Mouse (Mus musculus) stomach, embryonic 16.5 days (tissue): ENCODE measurements around the gene Smarcad1. TPM values are rescaled to one million over a fixed set of nuclear protein-coding genes. Genes with fewer than 3 reads are reported as not detected.
"Not testable (repeated sequence)": the region's sequence is repeated elsewhere in the genome, so short reads cannot be mapped to it uniquely, and the experiment has no call there.

Experiments
- ATAC-seq: fragments of 200-750 bp; cut with Nextera tagmentation; 2 replicates; pipeline ENCODE4 v1.8.0; 2017; ENCODE audit warnings: moderate number of reproducible peaks, moderate TSS enrichment; ENCODE audit not compliant: insufficient read depth, low FRiP score
- H3K27ac ChIP-seq: fragments of 300-500 bp; sonication (generic); 2 replicates; pipeline ENCODE4 v1.5.1; 2014; ENCODE audit warnings: low read length
- H3K27me3 ChIP-seq: fragments of 300-500 bp; sonication (generic); 2 replicates; pipeline ENCODE4 v1.6.1; 2014; ENCODE audit warnings: low read length, control low read depth, mixed read lengths; ENCODE audit not compliant: control insufficient read depth, insufficient read depth
- H3K36me3 ChIP-seq: fragments of 300-500 bp; sonication (generic); 2 replicates; pipeline ENCODE4 v1.6.1; 2014; ENCODE audit warnings: low read length; ENCODE audit not compliant: control insufficient read depth, insufficient read depth
- H3K4me1 ChIP-seq: fragments of 300-500 bp; sonication (generic); 2 replicates; pipeline ENCODE4 v1.6.1; 2014; ENCODE audit warnings: low read length, control low read depth, mixed read lengths; ENCODE audit not compliant: control insufficient read depth, insufficient read depth
- H3K4me2 ChIP-seq: fragments of 300-500 bp; sonication (generic); 2 replicates; pipeline ENCODE4 v1.6.1; 2014; ENCODE audit warnings: low read depth, low read length, mixed read lengths
- H3K4me3 ChIP-seq: fragments of 300-500 bp; sonication (generic); replicated peaks from 2 replicates; pipeline ENCODE4 v1.5.1; 2014; ENCODE audit warnings: mild to moderate bottlenecking, low read length
- H3K9ac ChIP-seq: fragments of 300-500 bp; sonication (generic); 2 replicates; pipeline ENCODE4 v1.6.1; 2014; ENCODE audit warnings: low read length
- H3K9me3 ChIP-seq: fragments of 300-500 bp; sonication (generic); replicated peaks from 2 replicates; pipeline ENCODE4 v1.6.1; 2016; ENCODE audit warnings: low read length, control low read depth; ENCODE audit not compliant: control insufficient read depth
- WGBS: fragments of 180-500 bp; shearing (Covaris S2); extraction: QIAGEN DNeasy Blood & Tissue Kit; methylation state at CpG from one replicate; pipeline ENCODE4 v1.1.7; 2014; 5-methylcytosine and 5-hydroxymethylcytosine counted together
- polyA plus RNA-seq: library from polyadenylated mRNA; unstranded; fragments of >200 nt; fragmentation: Nextera tagmentation; extraction: Ambion mirVana; gene quantifications from 2 replicates; pipeline ENCODE4 v1.2.1, GENCODE M21; 2015

Gene Smarcad1
- polyA plus RNA-seq, 1 experiment from 2014 or later, result 44.6 TPM

DNA sequence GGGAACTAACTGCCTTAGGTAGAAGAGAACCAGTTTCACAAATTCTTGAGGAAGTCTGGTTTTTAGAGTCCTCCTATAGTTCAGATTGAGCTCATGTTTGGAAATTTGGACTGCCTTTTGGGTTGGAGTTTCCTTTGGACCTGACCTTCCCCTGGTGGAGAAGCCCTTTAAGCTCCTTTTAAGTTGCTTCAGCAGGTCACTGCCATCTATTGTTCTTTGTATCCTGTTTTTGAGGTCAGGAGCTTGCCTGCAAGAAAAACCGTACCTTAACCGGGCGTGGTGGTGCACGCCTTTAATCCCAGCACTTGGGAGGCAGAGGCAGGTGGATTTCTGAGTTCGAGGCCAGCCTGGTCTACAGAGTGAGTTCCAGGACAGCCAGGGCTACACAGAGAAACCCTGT is 23.4 kb upstream of the Smarcad1 start:
- not testable (repeated sequence) for H3K27me3 ChIP-seq, H3K9ac ChIP-seq, H3K27ac ChIP-seq, H3K36me3 ChIP-seq, H3K4me1 ChIP-seq, H3K9me3 ChIP-seq, ATAC-seq, H3K4me2 ChIP-seq, H3K4me3 ChIP-seq
- WGBS, result 85% methylated on average over 4 of the region's 5 CpGs

DNA sequence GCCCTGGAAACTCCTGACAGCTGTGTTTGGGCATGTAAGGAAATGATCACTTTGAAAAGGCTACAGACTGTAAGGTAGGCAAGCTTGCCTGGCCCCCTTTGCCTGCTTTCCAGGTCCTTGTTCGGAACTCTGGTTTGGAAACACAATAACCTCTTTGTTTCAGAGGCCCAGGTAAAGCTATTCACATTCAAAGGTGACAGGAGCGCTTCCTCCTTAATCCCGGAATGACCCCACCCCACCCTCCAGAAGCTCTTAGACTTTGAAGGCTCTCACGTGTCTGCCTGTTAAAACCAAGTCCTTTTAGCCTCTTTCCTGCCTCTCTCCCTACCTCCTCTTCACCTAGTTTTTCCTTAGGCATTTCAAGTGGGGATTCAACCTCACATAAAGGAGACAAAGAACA is 20.5 kb upstream of the Smarcad1 start:
- WGBS, result 20% methylated on average over 4 of the region's 4 CpGs
- ATAC-seq, result no peak
- Histone ChIP-seq H3K27ac (no peak overlapping the region), H3K4me3 (no peak overlapping the region), H3K27me3 (no peaks in the 10 kb centered on the region), H3K4me2 (no peak overlapping the region), H3K36me3 (no peaks in the 10 kb centered on the region), H3K9ac (no peak overlapping the region), H3K9me3 (no peaks in the 10 kb centered on the region), H3K4me1 (no peaks in the 10 kb centered on the region)

DNA sequence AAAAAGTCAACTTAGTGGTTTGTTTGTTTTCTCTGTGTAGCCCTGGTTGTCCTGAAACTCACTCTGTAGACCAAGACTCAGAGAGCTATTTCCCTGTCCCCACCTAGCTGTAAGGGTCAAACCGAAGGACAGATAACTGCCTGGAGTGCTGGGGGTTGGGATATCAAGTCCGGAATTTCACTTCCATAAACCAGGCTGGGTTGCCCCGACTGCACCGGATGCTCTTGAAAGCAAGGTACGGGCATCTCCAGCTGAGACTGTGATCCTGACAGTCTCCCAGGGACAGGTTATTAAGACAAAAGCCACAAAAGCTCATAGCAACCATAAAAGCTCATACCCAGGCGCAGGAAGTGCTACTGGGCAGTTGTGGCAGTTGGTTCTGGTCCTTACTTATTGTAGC is 19.3 kb upstream of the Smarcad1 start:
- no peaks in the 10 kb centered on the region for H3K9me3 ChIP-seq
- no peaks in the 10 kb centered on the region for H3K36me3 ChIP-seq
- no peak overlapping the region for H3K9ac ChIP-seq
- H3K4me2 ChIP-seq, result no peak overlapping the region
- ATAC-seq, result no peak
- H3K27ac ChIP-seq, result no peak overlapping the region
- 76% methylated on average over 6 of the region's 6 CpGs for WGBS
- H3K4me3 ChIP-seq, result no peak overlapping the region
- H3K4me1 ChIP-seq, result no peaks in the 10 kb centered on the region
- no peaks in the 10 kb centered on the region for H3K27me3 ChIP-seq

DNA sequence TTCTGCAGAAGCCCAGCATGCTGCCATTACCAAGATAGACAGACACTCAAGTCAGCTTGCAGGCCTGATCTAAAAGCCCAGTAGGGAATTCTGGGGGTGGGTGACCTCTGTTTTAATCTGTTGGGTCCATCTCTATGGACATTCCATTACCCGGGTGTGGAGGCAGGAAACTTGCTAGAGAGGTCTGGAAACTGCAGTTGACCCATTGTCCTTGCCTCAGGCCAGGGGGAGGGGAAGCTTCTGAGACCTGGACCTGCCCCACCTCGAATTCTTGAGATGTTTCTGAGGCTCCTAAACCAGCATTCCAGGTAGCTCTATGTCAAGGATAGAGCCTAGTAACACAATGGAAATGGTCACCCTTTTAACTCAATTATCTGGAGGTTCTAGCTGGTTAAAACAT is 17.7 kb upstream of the Smarcad1 start:
- no peak for ATAC-seq
- H3K9me3 ChIP-seq, result no peaks in the 10 kb centered on the region
- no peaks in the 10 kb centered on the region for H3K27me3 ChIP-seq
- H3K4me3 ChIP-seq, result no peak overlapping the region
- 41% methylated on average over 2 of the region's 2 CpGs for WGBS
- no peak overlapping the region for H3K4me2 ChIP-seq
- H3K36me3 ChIP-seq, result no peaks in the 10 kb centered on the region
- H3K4me1 ChIP-seq, result no peaks in the 10 kb centered on the region
- no peak overlapping the region for H3K27ac ChIP-seq
- no peak overlapping the region for H3K9ac ChIP-seq

DNA sequence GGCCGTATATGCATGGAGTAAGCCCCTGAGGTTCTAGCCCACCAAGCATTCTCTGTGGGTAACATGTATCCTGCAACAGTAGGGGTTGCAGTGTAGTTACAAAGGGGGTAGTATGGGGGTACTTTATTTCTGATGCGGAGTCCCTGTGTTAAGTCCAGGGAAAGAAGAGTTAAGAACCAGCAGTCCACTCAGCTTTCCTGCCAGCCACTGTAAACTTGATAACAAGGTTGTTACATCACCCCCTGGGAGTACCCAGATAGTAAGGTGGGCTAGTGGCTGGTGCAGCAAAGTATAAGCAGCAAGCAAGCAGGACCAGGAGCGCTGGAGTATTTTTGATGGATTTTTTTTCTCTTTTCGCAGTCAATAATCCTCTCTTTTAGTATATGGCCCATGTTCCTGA is 17.3 kb upstream of the Smarcad1 start:
- Histone ChIP-seq H3K4me1 (no peaks in the 10 kb centered on the region), H3K27ac (no peak overlapping the region), H3K36me3 (no peaks in the 10 kb centered on the region), H3K9ac (no peak overlapping the region), H3K4me2 (no peak overlapping the region), H3K4me3 (no peak overlapping the region), H3K9me3 (no peaks in the 10 kb centered on the region), H3K27me3 (no peaks in the 10 kb centered on the region)
- no peak for ATAC-seq
- 98% methylated on average over 4 of the region's 4 CpGs for WGBS

DNA sequence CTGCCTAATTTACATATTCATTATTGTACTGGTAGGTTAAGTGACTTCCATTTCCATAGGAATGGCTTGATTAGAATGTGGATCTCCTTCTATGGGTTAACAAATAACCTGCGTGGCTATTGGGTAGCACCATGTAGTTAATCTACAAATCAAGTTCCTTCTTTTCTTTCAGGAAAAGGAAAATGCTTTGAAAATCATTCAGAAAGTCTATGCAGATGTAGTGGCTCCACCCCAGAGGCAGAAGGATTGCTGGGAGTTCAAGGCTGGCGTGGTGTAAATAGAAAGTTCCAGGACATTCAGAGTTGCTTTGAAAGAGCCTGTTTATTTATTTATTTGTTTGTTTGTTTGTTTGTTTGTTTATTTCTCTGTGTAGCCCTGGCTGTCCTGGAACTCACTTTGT is 7.7 kb upstream of the Smarcad1 start:
- WGBS, result 87% methylated on average over 2 of the region's 2 CpGs
- Histone ChIP-seq H3K4me1 (no peaks in the 10 kb centered on the region), H3K4me3 (no peak overlapping the region), H3K4me2 (no peak overlapping the region), H3K9ac (no peak overlapping the region), H3K9me3 (no peaks in the 10 kb centered on the region), H3K27ac (no peak overlapping the region), H3K27me3 (no peaks in the 10 kb centered on the region), H3K36me3 (no peaks in the 10 kb centered on the region)
- ATAC-seq, result no peak

DNA sequence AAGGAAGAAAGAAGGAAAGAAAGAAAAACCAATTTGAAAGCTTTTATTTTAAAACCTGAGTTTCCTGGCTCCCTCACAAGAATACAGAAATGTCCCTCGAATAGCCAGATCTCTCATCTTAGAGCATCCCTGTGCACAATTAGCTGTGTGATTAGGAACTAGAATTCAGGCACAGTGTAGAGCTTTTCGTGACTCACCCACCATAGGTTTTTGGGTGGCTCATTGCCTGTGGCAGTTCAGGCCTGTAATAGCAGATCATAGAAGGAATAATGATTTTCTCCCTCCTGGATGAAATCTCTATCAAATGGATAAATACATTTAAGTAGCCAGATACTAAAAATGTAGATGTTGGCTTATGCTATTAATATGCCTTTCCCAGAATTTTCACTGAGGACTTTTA is 6.9 kb upstream of the Smarcad1 start:
- no peaks in the 10 kb centered on the region for H3K4me1 ChIP-seq
- H3K4me2 ChIP-seq, result no peak overlapping the region
- no peaks in the 10 kb centered on the region for H3K27me3 ChIP-seq
- 83% methylated on average over 2 of the region's 2 CpGs for WGBS
- no peaks in the 10 kb centered on the region for H3K36me3 ChIP-seq
- no peak for ATAC-seq
- no peaks in the 10 kb centered on the region for H3K9me3 ChIP-seq
- no peak overlapping the region for H3K27ac ChIP-seq
- no peak overlapping the region for H3K4me3 ChIP-seq
- no peak overlapping the region for H3K9ac ChIP-seq

DNA sequence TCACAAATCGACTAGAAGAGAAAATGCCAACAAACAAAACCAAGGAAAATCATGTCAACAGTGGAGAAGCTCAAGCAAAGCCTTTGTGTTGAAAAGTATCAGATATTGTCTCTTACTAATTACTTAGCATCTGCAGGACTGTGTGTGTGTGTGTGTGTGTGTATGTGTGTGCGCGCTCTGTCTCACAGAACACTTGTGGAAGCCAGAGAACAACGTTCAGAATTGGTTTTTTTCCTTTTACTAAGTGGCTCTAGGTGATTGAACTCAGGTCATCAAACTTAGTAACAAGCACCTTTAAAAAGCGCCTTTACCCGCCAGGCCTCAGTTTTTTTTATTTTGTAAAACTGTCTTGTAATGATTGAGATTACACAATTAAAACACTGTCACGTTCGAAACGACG is 451 bp upstream of the Smarcad1 start:
- no peaks in the 10 kb centered on the region for H3K9me3 ChIP-seq
- H3K36me3 ChIP-seq, result peaks cover 18% of the 10 kb centered on the region
- H3K4me3 ChIP-seq, result peak overlapping the region; percentile 82
- peak overlapping the region; percentile 99 for H3K9ac ChIP-seq
- H3K4me2 ChIP-seq, result peak overlapping the region; percentile 52
- H3K27ac ChIP-seq, result no peak overlapping the region
- ATAC-seq, result no peak
- WGBS, result 33% methylated on average over 10 of the region's 10 CpGs
- H3K27me3 ChIP-seq, result no peaks in the 10 kb centered on the region
- H3K4me1 ChIP-seq, result peaks cover 8% of the 10 kb centered on the region; the same call in 1 of the 2 replicates

DNA sequence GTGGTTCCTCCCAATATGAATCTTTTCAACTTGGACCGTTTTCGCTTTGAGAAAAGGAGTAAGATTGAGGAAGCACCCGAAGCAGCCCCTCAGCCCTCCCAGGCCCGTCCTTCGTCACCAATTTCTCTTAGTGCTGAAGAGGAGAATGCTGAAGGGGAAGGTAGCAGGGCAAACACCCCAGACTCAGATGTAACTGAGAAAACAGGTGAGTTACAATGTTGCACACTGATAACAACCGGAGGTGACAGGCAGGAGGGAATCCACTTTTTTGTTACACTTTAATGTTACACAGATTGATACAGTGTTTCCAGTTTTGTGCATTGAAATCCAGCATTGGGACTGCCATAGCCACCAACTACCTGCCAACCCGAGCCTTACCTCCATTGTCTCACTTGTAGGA is 858 bp downstream of the Smarcad1 start:
- Histone ChIP-seq H3K4me3 (peak overlapping the region; percentile 82), H3K9me3 (no peaks in the 10 kb centered on the region), H3K4me2 (peak overlapping the region; percentile 74), H3K27me3 (no peaks in the 10 kb centered on the region), H3K36me3 (peaks cover 21% of the 10 kb centered on the region), H3K4me1 (peaks cover 8% of the 10 kb centered on the region; the same call in 1 of the 2 replicates), H3K9ac (peak overlapping the region; percentile 99), H3K27ac (peak overlapping the region; percentile 95)
- no peak for ATAC-seq
- WGBS, result 9% methylated on average over 7 of the region's 7 CpGs

DNA sequence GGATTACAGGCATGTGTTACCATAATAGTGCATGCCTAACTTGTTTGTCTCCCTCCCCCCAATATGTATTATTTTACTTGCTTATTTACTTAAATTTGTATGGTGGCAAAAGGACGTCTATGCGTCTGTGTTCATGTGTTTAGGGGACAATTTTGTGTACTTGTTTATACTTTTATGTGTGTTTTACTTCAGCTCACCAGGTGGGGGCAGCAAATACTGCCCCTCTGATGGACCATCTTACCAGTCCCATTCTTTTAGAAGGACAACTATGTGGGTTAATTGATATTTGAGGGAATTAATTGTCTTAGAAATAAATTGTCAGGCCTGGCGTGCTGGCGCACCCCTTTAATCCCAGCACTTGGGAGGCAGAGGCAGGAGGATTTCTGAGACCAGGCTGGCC is 6.7 kb downstream of the Smarcad1 start:
- Histone ChIP-seq H3K27me3 (no peaks in the 10 kb centered on the region), H3K27ac (no peak overlapping the region), H3K4me2 (no peak overlapping the region), H3K9me3 (no peaks in the 10 kb centered on the region), H3K4me3 (no peak overlapping the region), H3K36me3 (peaks cover 40% of the 10 kb centered on the region), H3K4me1 (no peaks in the 10 kb centered on the region), H3K9ac (no peak overlapping the region)
- 91% methylated on average over 4 of the region's 4 CpGs for WGBS
- no peak for ATAC-seq
